Mouse (Mus musculus): ENCODE data around the gene Zfp865.
"Not testable (repeated sequence)": the region's sequence is repeated elsewhere in the genome, so short reads cannot be mapped to it uniquely, and the experiment has no call there.

DNA sequence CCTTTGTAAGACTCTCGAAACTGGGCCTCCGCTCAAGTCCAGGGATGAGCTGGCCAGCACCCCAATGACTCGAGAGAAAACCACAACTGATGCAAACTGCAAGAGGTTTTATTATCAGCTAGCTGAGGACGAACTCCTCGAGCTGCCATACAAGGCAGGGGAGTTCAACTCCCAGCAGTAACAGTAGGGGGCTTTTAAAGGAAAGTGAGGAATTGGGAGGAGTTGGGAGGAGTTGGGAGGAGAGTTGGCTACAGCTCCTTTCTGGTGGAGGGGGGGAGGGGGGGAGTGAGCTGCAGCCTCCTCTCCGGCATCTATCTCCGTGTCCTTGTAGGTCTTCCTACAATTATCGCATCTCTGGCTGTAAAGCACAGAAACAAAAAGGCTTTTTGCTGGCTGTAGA is 17.3 kb upstream of the Zfp865 start:
- TF ChIP-seq CTCF (IDR thresholded peaks at IDR 0.05; ENCODE audit: control insufficient read depth, insufficient read depth, insufficient read length); MYOG (IDR thresholded peaks at IDR 0.05; ENCODE audit: control insufficient read depth, extremely low read depth, insufficient read length); FOSL1 (IDR thresholded peaks at IDR 0.05; ENCODE audit: insufficient read depth, low read length, poor library complexity, severe bottlenecking); MAX (IDR thresholded peaks at IDR 0.05); USF1 (IDR thresholded peaks at IDR 0.05; ENCODE audit: low read depth); CEBPB (IDR thresholded peaks at IDR 0.05; ENCODE audit: low read depth); MYOD1 (IDR thresholded peaks at IDR 0.05; ENCODE audit: control insufficient read depth, insufficient read length, low read depth): not testable (repeated sequence)

Measured in C2C12 (cell line).